Mouse (Mus musculus) MEL (cell line): ENCODE measurements at regions not wholly inside any gene's neighbourhood (a gene's known extent, or its start where the extent isn't known, plus 50 kb on each side); places are given as distances from the start of the nearest gene placed in this dataset.

ENCODE experiments used
- DNase-seq: peaks from one replicate; pipeline ENCODE4 v3.0.0; 2011; ENCODE audit warnings: low read depth, low spot score
- H3K27ac ChIP-seq: 2 replicates; pipeline ENCODE4 v1.5.1; 2012; ENCODE audit warnings: low read depth, mild to moderate bottlenecking, control low read depth, low read length, moderate library complexity; ENCODE audit not compliant: control insufficient read depth
- H3K27me3 ChIP-seq, 2 experiments: fragments of 150-350 bp in 1 of 2; sonication (generic) in 1 of 2; 2 replicates each; pipeline ENCODE4 v1.6.1; 2012; ENCODE audit warnings: low read length in 2 of 2, mild to moderate bottlenecking in 2 of 2, improper control_type of control experiment in 1 of 2, moderate library complexity in 1 of 2; ENCODE audit not compliant: insufficient read depth in 2 of 2, control insufficient read depth in 1 of 2
- H3K36me3 ChIP-seq, 2 experiments: 2 replicates each; pipeline ENCODE4 v1.6.1; 2012 to 2014; ENCODE audit warnings: low read length in 2 of 2, improper control_type of control experiment in 1 of 2, inconsistent platforms in 1 of 2, mild to moderate bottlenecking in 1 of 2; ENCODE audit not compliant: insufficient read depth in 2 of 2, control insufficient read depth in 1 of 2
- H3K4me1 ChIP-seq, 2 experiments: fragments of 150-350 bp in 1 of 2; sonication (generic) in 1 of 2; 2 replicates each; pipeline ENCODE4 v1.6.1; 2012; ENCODE audit warnings: low read length in 2 of 2, improper control_type of control experiment in 1 of 2, mild to moderate bottlenecking in 1 of 2; ENCODE audit not compliant: insufficient read depth in 2 of 2, control insufficient read depth in 1 of 2
- H3K4me3 ChIP-seq, 2 experiments: fragments of 150-350 bp in 1 of 2; sonication (generic) in 1 of 2; 2 replicates each; pipeline ENCODE4 v1.5.1; 2012; ENCODE audit warnings: low read depth in 2 of 2, low read length in 2 of 2, mild to moderate bottlenecking in 2 of 2, moderate library complexity in 2 of 2, control low read depth in 1 of 2, improper control_type of control experiment in 1 of 2; ENCODE audit not compliant: control insufficient read depth in 1 of 2, insufficient read depth in 1 of 2
- H3K79me2 ChIP-seq: 2 replicates; pipeline ENCODE4 v1.6.1; 2012; ENCODE audit warnings: mild to moderate bottlenecking, low read length, moderate library complexity; ENCODE audit not compliant: control insufficient read depth, poor library complexity, insufficient read depth
- H3K9ac ChIP-seq: 2 replicates; pipeline ENCODE4 v1.6.1; 2012; ENCODE audit warnings: low read depth, mild to moderate bottlenecking, control low read depth, low read length, moderate library complexity; ENCODE audit not compliant: control insufficient read depth, poor library complexity, severe bottlenecking
- H3K9me3 ChIP-seq: fragments of 150-350 bp; sonication (generic); replicated peaks from 2 replicates; pipeline ENCODE4 v1.6.1; 2012; ENCODE audit warnings: mild to moderate bottlenecking, low read length, improper control_type of control experiment, moderate library complexity; ENCODE audit not compliant: insufficient read depth
- CHD2 ChIP-seq: IDR thresholded peaks from 2 replicates; pipeline ENCODE4 v1.6.1; 2011; ENCODE audit warnings: low read length, improper control_type of control experiment
- CTCF ChIP-seq, 3 experiments: IDR thresholded peaks in 2 of 3; conservative IDR thresholded peaks in 1 of 3; 2 replicates each; pipeline ENCODE4 v1.5.1; 2011 to 2012; ENCODE audit warnings: low read length in 3 of 3, low read depth in 2 of 3, mild to moderate bottlenecking in 2 of 3, improper control_type of control experiment in 1 of 3, inconsistent platforms in 1 of 3, mixed read lengths in 1 of 3, moderate library complexity in 1 of 3; ENCODE audit not compliant: control insufficient read depth in 1 of 3, insufficient read depth in 1 of 3, poor library complexity in 1 of 3, severe bottlenecking in 1 of 3
- E2F4 ChIP-seq: IDR thresholded peaks from 2 replicates; pipeline ENCODE4 v1.6.1; 2011; ENCODE audit warnings: low read depth, low read length, improper control_type of control experiment, borderline replicate concordance
- ELF1 ChIP-seq: IDR thresholded peaks from 2 replicates; pipeline ENCODE4 v1.6.1; 2014; ENCODE audit warnings: low read depth, mild to moderate bottlenecking, inconsistent platforms, low read length, improper control_type of control experiment, moderate library complexity
- EP300 ChIP-seq, 2 experiments: IDR thresholded peaks; 2 replicates each; pipeline ENCODE4 v1.6.1; 2011; ENCODE audit warnings: improper control_type of control experiment in 2 of 2, low read length in 2 of 2, low read depth in 1 of 2, mild to moderate bottlenecking in 1 of 2
- GATA1 ChIP-seq: IDR thresholded peaks from 2 replicates; pipeline ENCODE4 v1.6.1; 2011; ENCODE audit warnings: low read depth, low read length, improper control_type of control experiment
- HCFC1 ChIP-seq: IDR thresholded peaks from 2 replicates; pipeline ENCODE4 v1.6.1; 2012; ENCODE audit warnings: low read depth, mild to moderate bottlenecking, inconsistent platforms, low read length, improper control_type of control experiment, moderate library complexity
- JUND ChIP-seq: IDR thresholded peaks from 2 replicates; pipeline ENCODE4 v1.6.1; 2011; ENCODE audit warnings: low read depth, mild to moderate bottlenecking, improper control_type of control experiment, low read length
- MAFK ChIP-seq: IDR thresholded peaks from 2 replicates; pipeline ENCODE4 v1.6.1; 2011; ENCODE audit warnings: low read depth, mild to moderate bottlenecking, low read length, improper control_type of control experiment, borderline replicate concordance
- MAX ChIP-seq: IDR thresholded peaks from 2 replicates; pipeline ENCODE4 v1.6.1; 2011; ENCODE audit warnings: low read length, improper control_type of control experiment
- MEF2A ChIP-seq: IDR thresholded peaks from 2 replicates; pipeline ENCODE4 v1.6.1; 2014; ENCODE audit warnings: low read depth, mild to moderate bottlenecking, inconsistent platforms, low read length, improper control_type of control experiment; ENCODE audit not compliant: poor library complexity, insufficient replicate concordance, severe bottlenecking; ENCODE audit errors: extremely low read depth
- MXI1 ChIP-seq: IDR thresholded peaks from 2 replicates; pipeline ENCODE4 v1.6.1; 2011; ENCODE audit warnings: mild to moderate bottlenecking, low read depth, low read length, improper control_type of control experiment
- MYB ChIP-seq: IDR thresholded peaks from 2 replicates; pipeline ENCODE4 v1.6.1; 2011; ENCODE audit warnings: mild to moderate bottlenecking, low read depth, low read length, improper control_type of control experiment
- MYC ChIP-seq: IDR thresholded peaks from 2 replicates; pipeline ENCODE4 v1.6.1; 2011; ENCODE audit warnings: low read depth, mild to moderate bottlenecking, low read length, improper control_type of control experiment, moderate library complexity
- NELFE ChIP-seq: IDR thresholded peaks from 2 replicates; pipeline ENCODE4 v1.6.1; 2011; ENCODE audit warnings: low read depth, low read length, improper control_type of control experiment
- NRF1 ChIP-seq: IDR thresholded peaks from 2 replicates; pipeline ENCODE4 v1.6.1; 2014; ENCODE audit warnings: low read depth, mild to moderate bottlenecking, inconsistent platforms, low read length, improper control_type of control experiment, moderate library complexity; ENCODE audit not compliant: poor library complexity, insufficient read depth, severe bottlenecking
- POLR2A ChIP-seq, 2 experiments: IDR thresholded peaks; 2 replicates each; pipeline ENCODE4 v1.6.1; 2011 to 2012; ENCODE audit warnings: low read length in 2 of 2, mild to moderate bottlenecking in 2 of 2, control low read depth in 1 of 2, improper control_type of control experiment in 1 of 2, low read depth in 1 of 2, moderate library complexity in 1 of 2; ENCODE audit not compliant: control insufficient read depth in 1 of 2, insufficient read depth in 1 of 2, poor library complexity in 1 of 2
- POLR2AphosphoS2 ChIP-seq: IDR thresholded peaks from 2 replicates; pipeline ENCODE4 v1.6.1; 2011; ENCODE audit warnings: low read length, improper control_type of control experiment
- POLR2AphosphoS5 ChIP-seq: IDR thresholded peaks from 2 replicates; pipeline ENCODE4 v1.6.1; 2012; ENCODE audit warnings: low read depth, borderline replicate concordance, mild to moderate bottlenecking, inconsistent platforms, low read length, moderate library complexity, mixed read lengths
- RAD21 ChIP-seq: IDR thresholded peaks from 2 replicates; pipeline ENCODE4 v1.6.1; 2011; ENCODE audit warnings: mild to moderate bottlenecking, low read depth, low read length, improper control_type of control experiment
- SIN3A ChIP-seq: IDR thresholded peaks from 2 replicates; pipeline ENCODE4 v1.6.1; 2012; ENCODE audit warnings: low read length, improper control_type of control experiment, inconsistent platforms
- SMC3 ChIP-seq: IDR thresholded peaks from 2 replicates; pipeline ENCODE4 v1.6.1; 2011; ENCODE audit warnings: low read depth, low read length, improper control_type of control experiment
- TBP ChIP-seq: IDR thresholded peaks from 2 replicates; pipeline ENCODE4 v1.8.0; 2011; ENCODE audit warnings: low read depth, low read length, improper control_type of control experiment
- UBTF ChIP-seq: IDR thresholded peaks from 2 replicates; pipeline ENCODE4 v1.6.1; 2012; ENCODE audit warnings: low read depth, mild to moderate bottlenecking, inconsistent platforms, low read length, improper control_type of control experiment, moderate library complexity, borderline replicate concordance; ENCODE audit not compliant: insufficient read depth
- USF1 ChIP-seq: IDR thresholded peaks from 2 replicates; pipeline ENCODE4 v1.6.1; 2014; ENCODE audit warnings: low read depth, mild to moderate bottlenecking, inconsistent platforms, low read length, improper control_type of control experiment, moderate library complexity
- ZC3H11A ChIP-seq: IDR thresholded peaks from 2 replicates; pipeline ENCODE4 v1.6.1; 2012; ENCODE audit warnings: low read depth, mild to moderate bottlenecking, inconsistent platforms, low read length, improper control_type of control experiment
- ZMIZ1 ChIP-seq: IDR thresholded peaks from 2 replicates; pipeline ENCODE4 v1.6.1; 2012; ENCODE audit warnings: low read depth, mild to moderate bottlenecking, inconsistent platforms, low read length, improper control_type of control experiment, moderate library complexity

DNA sequence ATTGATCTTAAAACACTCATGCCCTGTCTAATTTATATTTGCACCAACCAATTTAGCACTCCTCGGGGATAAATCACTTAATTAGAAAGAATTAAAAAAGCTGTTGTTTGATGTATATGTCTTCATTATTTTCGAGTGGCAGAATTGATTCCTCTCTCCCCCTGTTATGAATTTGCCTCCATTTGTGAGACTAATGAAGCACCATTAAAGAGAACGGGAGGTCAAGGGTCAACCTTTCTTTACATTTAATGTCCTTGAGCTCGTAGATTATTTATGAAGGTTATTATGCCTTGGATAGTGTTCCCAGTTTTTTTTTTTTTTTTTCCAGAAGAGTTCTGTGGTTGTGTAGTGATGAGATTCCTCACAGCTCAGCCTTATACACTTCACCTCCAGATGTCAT is 277.0 kb upstream of the Jag1 start:
- Histone ChIP-seq H3K79me2 (no peaks in the 10 kb centered on the region), H3K36me3 (no peaks in the 10 kb centered on the region)
- TF ChIP-seq MXI1 (no peak), MAFK (no peak), GATA1 (no peak), MYC (no peak), POLR2A (IDR thresholded peaks at IDR 0.05; ENCODE audit: control insufficient read depth in 1 of 2, insufficient read depth in 1 of 2, low read depth in 1 of 2, low read length in 2 of 2, poor library complexity in 1 of 2) (no peak), MYB (no peak), SMC3 (no peak), EP300 (IDR thresholded peaks at IDR 0.05; ENCODE audit: low read depth in 1 of 2, low read length in 2 of 2) (no peak), NELFE (no peak), NRF1 (no peak), POLR2AphosphoS2 (no peak), MEF2A (no peak), UBTF (no peak)
- TF ChIP-seq, all 39 proteins: peak for 0
- no peaks in the 10 kb centered on the region for H3K4me1 ChIP-seq
- no peak overlapping the region for H3K9ac ChIP-seq
- no peaks in the 10 kb centered on the region for H3K9me3 ChIP-seq
- DNase-seq: no peak
- no peaks in the 10 kb centered on the region for H3K27me3 ChIP-seq
- no peak overlapping the region for H3K27ac ChIP-seq
- H3K4me3 ChIP-seq: no peak overlapping the region

DNA sequence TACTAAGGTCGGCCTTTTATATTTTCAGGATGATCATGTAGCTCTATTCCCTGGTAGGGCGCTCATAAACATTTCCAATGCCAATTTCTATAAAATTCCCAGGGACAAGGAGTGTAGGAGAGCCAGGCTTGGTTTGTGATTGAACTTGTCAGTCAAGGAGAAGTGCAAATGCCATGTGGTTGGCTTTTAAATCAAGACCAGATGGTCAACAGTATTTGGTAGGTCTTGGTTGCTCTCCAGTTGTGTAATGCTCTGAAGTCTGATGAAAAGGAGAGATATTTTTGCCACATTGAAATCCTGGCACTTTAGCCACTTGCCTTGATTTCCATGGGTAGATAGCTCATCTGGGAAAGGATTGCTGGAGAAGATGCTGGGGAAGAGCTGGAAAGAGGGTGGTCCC is 263.4 kb upstream of the Jag1 start:
- no peak for DNase-seq
- Histone ChIP-seq H3K36me3 (no peaks in the 10 kb centered on the region), H3K27me3 (no peaks in the 10 kb centered on the region), H3K4me1 (no peaks in the 10 kb centered on the region), H3K9me3 (no peaks in the 10 kb centered on the region; the same call in 1 of the 2 replicates), H3K4me3 (no peak overlapping the region), H3K9ac (no peak overlapping the region), H3K79me2 (no peaks in the 10 kb centered on the region), H3K27ac (no peak overlapping the region)
- TF ChIP-seq CHD2: no peak
- no peak for TF ChIP-seq JUND
- TF ChIP-seq CTCF (IDR thresholded peaks at IDR 0.05 in 2 of 3, conservative IDR thresholded peaks at IDR 0.05 in 1 of 3; ENCODE audit: control insufficient read depth in 1 of 3, insufficient read depth in 1 of 3, low read depth in 2 of 3, low read length in 3 of 3, poor library complexity in 1 of 3, severe bottlenecking in 1 of 3): no peak
- no peak for TF ChIP-seq MAFK
- TF ChIP-seq POLR2AphosphoS5: no peak
- no peak for TF ChIP-seq RAD21
- no peak for TF ChIP-seq E2F4
- TF ChIP-seq SIN3A: no peak
- no peak for TF ChIP-seq ZMIZ1
- TF ChIP-seq ZC3H11A: no peak
- no peak for TF ChIP-seq USF1
- TF ChIP-seq MAX: no peak
- no peak for TF ChIP-seq ELF1
- no peak for TF ChIP-seq MYC
- TF ChIP-seq POLR2AphosphoS2: no peak
- TF ChIP-seq MEF2A: no peak
- TF ChIP-seq TBP: no peak
- no peak for TF ChIP-seq POLR2A (IDR thresholded peaks at IDR 0.05; ENCODE audit: control insufficient read depth in 1 of 2, insufficient read depth in 1 of 2, low read depth in 1 of 2, low read length in 2 of 2, poor library complexity in 1 of 2)
- TF ChIP-seq NRF1: no peak
- no peak for TF ChIP-seq HCFC1
